Mouse (Mus musculus) neural tube, embryonic 15.5 days (tissue): ENCODE data around the gene Dpy19l3. TPM values are rescaled to one million over a fixed set of nuclear protein-coding genes. Genes with fewer than 3 reads are reported as not detected.
A peak's percentile ranks its signal among the peaks of the same experiment; 100 is the strongest.

ENCODE experiments used
- ATAC-seq: fragments of 200-750 bp; cut with Nextera tagmentation; 2 replicates; pipeline ENCODE4 v1.8.0; 2017; ENCODE audit warnings: mild to moderate bottlenecking, moderate TSS enrichment, moderate library complexity; ENCODE audit not compliant: low FRiP score
- H3K27ac ChIP-seq: fragments of 300-500 bp; sonication (generic); replicated peaks from 2 replicates; pipeline ENCODE4 v1.5.1; 2015; ENCODE audit warnings: mild to moderate bottlenecking, inconsistent platforms
- H3K27me3 ChIP-seq: fragments of 300-500 bp; sonication (generic); replicated peaks from 2 replicates; pipeline ENCODE4 v1.6.1; 2015; ENCODE audit warnings: inconsistent platforms
- H3K36me3 ChIP-seq: fragments of 300-500 bp; sonication (generic); 2 replicates; pipeline ENCODE4 v1.6.1; 2015; ENCODE audit warnings: inconsistent platforms
- H3K4me1 ChIP-seq: fragments of 300-500 bp; sonication (generic); 2 replicates; pipeline ENCODE4 v1.6.1; 2015; ENCODE audit warnings: inconsistent platforms
- H3K4me2 ChIP-seq: fragments of 300-500 bp; sonication (generic); 2 replicates; pipeline ENCODE4 v1.6.1; 2015; ENCODE audit warnings: inconsistent platforms, mild to moderate bottlenecking, moderate library complexity
- H3K4me3 ChIP-seq: fragments of 300-500 bp; sonication (generic); replicated peaks from 2 replicates; pipeline ENCODE4 v1.5.1; 2015; ENCODE audit warnings: mild to moderate bottlenecking, inconsistent platforms
- H3K9ac ChIP-seq: fragments of 300-500 bp; sonication (generic); replicated peaks from 2 replicates; pipeline ENCODE4 v1.6.1; 2015; ENCODE audit warnings: mild to moderate bottlenecking, inconsistent platforms
- H3K9me3 ChIP-seq: fragments of 300-500 bp; sonication (generic); replicated peaks from 2 replicates; pipeline ENCODE4 v1.6.1; 2016; ENCODE audit warnings: inconsistent platforms
- WGBS: fragments of 180-500 bp; shearing (Covaris S2); methylation state at CpG from one replicate; pipeline ENCODE4 v1.1.7; 2015; ENCODE audit warnings: mixed read lengths; 5-methylcytosine and 5-hydroxymethylcytosine counted together
- polyA plus RNA-seq: library from polyadenylated mRNA; unstranded; fragments of >200 nt; fragmentation: Nextera tagmentation; extraction: Ambion mirVana; gene quantifications from 2 replicates; pipeline ENCODE4 v1.2.1, GENCODE M21; 2015

Gene Dpy19l3
- polyA plus RNA-seq, 1 experiment from 2014 or later: 42.1 TPM

GRCm38 (mm10) chr7:35649071-35649470, 105.2 kb downstream of the Dpy19l3 start:
- H3K36me3 ChIP-seq: peaks cover 13% of the 10 kb centered on the region
- no peak overlapping the region for H3K4me2 ChIP-seq
- H3K9me3 ChIP-seq: no peaks in the 10 kb centered on the region
- no peaks in the 10 kb centered on the region for H3K27me3 ChIP-seq
- WGBS: 34% methylated on average over 3 of the region's 3 CpGs
- H3K27ac ChIP-seq: no peak overlapping the region
- H3K9ac ChIP-seq: no peak overlapping the region
- no peak overlapping the region for H3K4me3 ChIP-seq
- ATAC-seq: no peak
- H3K4me1 ChIP-seq: peaks cover 15% of the 10 kb centered on the region

GRCm38 (mm10) chr7:35648239-35649069, 105.8 kb downstream of the Dpy19l3 start:
- no peaks in the 10 kb centered on the region for H3K9me3 ChIP-seq
- ATAC-seq: no peak
- no peaks in the 10 kb centered on the region for H3K27me3 ChIP-seq
- no peak overlapping the region for H3K4me3 ChIP-seq
- H3K4me2 ChIP-seq: no peak overlapping the region
- H3K27ac ChIP-seq: no peak overlapping the region
- peaks cover 19% of the 10 kb centered on the region for H3K36me3 ChIP-seq
- WGBS: 61% methylated on average over 9 of the region's 9 CpGs
- H3K9ac ChIP-seq: no peak overlapping the region
- peaks cover 15% of the 10 kb centered on the region for H3K4me1 ChIP-seq

GRCm38 (mm10) chr7:35647101-35647698, 107.1 kb downstream of the Dpy19l3 start, which contains the start of gene Pdcd5:
Gene Pdcd5, minus strand, starts transcription at chr7:35647521.
- Histone ChIP-seq H3K9ac (peak within 1 kb of the TSS; percentile 72), H3K4me2 (peak within 1 kb of the TSS; percentile 64), H3K27me3 (no peaks in the 10 kb centered on the region), H3K27ac (peak within 1 kb of the TSS; percentile 78), H3K4me1 (peaks cover 15% of the 10 kb centered on the region), H3K4me3 (peak within 1 kb of the TSS; percentile 70), H3K36me3 (peaks cover 32% of the 10 kb centered on the region), H3K9me3 (no peaks in the 10 kb centered on the region)
- peak; percentile 95 for ATAC-seq
- WGBS: under 1% methylated on average over 63 of the region's 64 CpGs

- Histone ChIP-seq H3K36me3 (peaks cover 36% of the 10 kb centered on the region), H3K4me1 (peaks cover 15% of the 10 kb centered on the region), H3K27ac (peak overlapping the region; percentile 78), H3K9me3 (no peaks in the 10 kb centered on the region), H3K9ac (peak overlapping the region; percentile 72), H3K4me2 (peak overlapping the region; percentile 64), H3K27me3 (no peaks in the 10 kb centered on the region), H3K4me3 (peak overlapping the region; percentile 70)
- WGBS: 9% methylated on average over 34 of the region's 34 CpGs
- ATAC-seq: peak; percentile 65
Measured at GRCm38 (mm10) chr7:35646317-35647081, 107.8 kb downstream of the Dpy19l3 start.

- no peaks in the 10 kb centered on the region for H3K4me1 ChIP-seq
- H3K9ac ChIP-seq: no peak overlapping the region
- no peak overlapping the region for H3K4me3 ChIP-seq
- peaks cover 76% of the 10 kb centered on the region for H3K36me3 ChIP-seq
- no peak overlapping the region for H3K4me2 ChIP-seq
- H3K27me3 ChIP-seq: no peaks in the 10 kb centered on the region
- no peak for ATAC-seq
- no peaks in the 10 kb centered on the region for H3K9me3 ChIP-seq
- 81% methylated on average over 6 of the region's 6 CpGs for WGBS
- H3K27ac ChIP-seq: no peak overlapping the region
Measured at GRCm38 (mm10) chr7:35640072-35640471, 114.2 kb downstream of the Dpy19l3 start.

GRCm38 (mm10) chr7:35636874-35637273, 117.4 kb downstream of the Dpy19l3 start:
- Histone ChIP-seq H3K9me3 (no peaks in the 10 kb centered on the region), H3K27ac (no peak overlapping the region), H3K4me2 (no peak overlapping the region), H3K36me3 (peaks cover 65% of the 10 kb centered on the region), H3K27me3 (no peaks in the 10 kb centered on the region), H3K4me3 (no peak overlapping the region), H3K4me1 (no peaks in the 10 kb centered on the region), H3K9ac (no peak overlapping the region)
- WGBS: 93% methylated on average over 9 of the region's 9 CpGs
- no peak for ATAC-seq

- H3K36me3 ChIP-seq: peaks cover 65% of the 10 kb centered on the region
- 76% methylated on average over 6 of the region's 6 CpGs for WGBS
- ATAC-seq: no peak
Measured at GRCm38 (mm10) chr7:35636229-35636628, 118.0 kb downstream of the Dpy19l3 start.

More at GRCm38 (mm10) chr7:35636229-35636628, 118.0 kb downstream of the Dpy19l3 start:
- Histone ChIP-seq H3K4me1 (no peaks in the 10 kb centered on the region), H3K27ac (no peak overlapping the region), H3K9ac (no peak overlapping the region), H3K4me2 (no peak overlapping the region), H3K4me3 (no peak overlapping the region), H3K27me3 (no peaks in the 10 kb centered on the region), H3K9me3 (no peaks in the 10 kb centered on the region)

Other genes starting within 250 kb of the Dpy19l3 start
- 0.59 and 0.87 TPM in 2 replicates for gene Tdrd12, start 216.7 kb downstream of the Dpy19l3 start, polyA plus RNA-seq
- 114 and 123 TPM in 2 replicates for gene Nudt19, start 198.2 kb downstream of the Dpy19l3 start, polyA plus RNA-seq
- gene Rgs9bp, start 168.9 kb downstream of the Dpy19l3 start, polyA plus RNA-seq: 0.14 and 0.17 TPM in 2 replicates
- gene Ankrd27, start 168.2 kb downstream of the Dpy19l3 start, polyA plus RNA-seq: 16.8 and 21.3 TPM in 2 replicates
- 245 and 246 TPM in 2 replicates for gene Pdcd5, start 106.9 kb downstream of the Dpy19l3 start, polyA plus RNA-seq
- 12.9 and 13.9 TPM in 2 replicates for gene Zfp507, start 48.5 kb upstream of the Dpy19l3 start, polyA plus RNA-seq